Mouse (Mus musculus): ENCODE measurements around the gene Nod2. TPM values are rescaled to one million over a fixed set of nuclear protein-coding genes. Genes with fewer than 3 reads are reported as not detected.
"Not testable (repeated sequence)": the region's sequence is repeated elsewhere in the genome, so short reads cannot be mapped to it uniquely, and the experiment has no call there.

Gene Nod2
- polyA plus RNA-seq, 1 experiment from 2014 or later: 0.02 TPM

GRCm38 (mm10) chr8:88633343-88633765, 13.8 kb upstream of the Nod2 start:
- ATAC-seq (ENCODE audit: low read depth) (no peak), DNase-seq (no peak)
- no peak overlapping the region for H3K4me2 ChIP-seq
- peaks cover 5% of the 10 kb centered on the region for H3K27me3 ChIP-seq
- 51% methylated on average over 7 of the region's 7 CpGs for WGBS (ENCODE audit: insufficient replicate concordance)
- no peaks in the 10 kb centered on the region for H3K9me3 ChIP-seq (replicated peaks)
- H3K4me3 ChIP-seq (replicated peaks): no peak overlapping the region
- peaks cover 5% of the 10 kb centered on the region for H3K4me1 ChIP-seq (replicated peaks)
- H3K36me3 ChIP-seq: no peaks in the 10 kb centered on the region
- H3K27ac ChIP-seq: no peak overlapping the region
- no peak overlapping the region for H3K9ac ChIP-seq

GRCm38 (mm10) chr8:88635474-88636397, 11.4 kb upstream of the Nod2 start, which contains the start of gene Snx20:
Gene Snx20 (minus strand): TSS chr8:88636128.
- ATAC-seq (ENCODE audit: low read depth): peak; percentile 67; the same call in 1 of the 2 replicates
- Histone ChIP-seq H3K27me3 (no peaks in the 10 kb centered on the region), H3K4me1 (replicated peaks) (peaks cover 5% of the 10 kb centered on the region), H3K9ac (peak within 1 kb of the TSS; percentile 43; the same call in 1 of the 2 replicates), H3K9me3 (replicated peaks) (no peaks in the 10 kb centered on the region), H3K4me2 (peak within 1 kb of the TSS; percentile 45), H3K36me3 (no peaks in the 10 kb centered on the region), H3K4me3 (replicated peaks) (peak within 1 kb of the TSS; percentile 41), H3K27ac (no peak within 1 kb of the TSS)
- WGBS (ENCODE audit: insufficient replicate concordance): 38% methylated on average over 14 of the region's 14 CpGs
- DNase-seq: no peak

- Histone ChIP-seq H3K4me1 (replicated peaks) (peaks cover 5% of the 10 kb centered on the region), H3K4me3 (replicated peaks) (no peak overlapping the region), H3K4me2 (no peak overlapping the region), H3K27me3 (no peaks in the 10 kb centered on the region), H3K9me3 (replicated peaks) (no peaks in the 10 kb centered on the region), H3K9ac (no peak overlapping the region), H3K27ac (no peak overlapping the region), H3K36me3 (no peaks in the 10 kb centered on the region)
- DNase-seq (no peak), ATAC-seq (ENCODE audit: low read depth) (no peak)
- 50% methylated on average over 9 of the region's 9 CpGs for whole genome bisulfite sequencing (ENCODE audit: insufficient replicate concordance)
Measured at GRCm38 (mm10) chr8:88637092-88638000, 9.8 kb upstream of the Nod2 start.

- Histone ChIP-seq H3K27me3 (no peaks in the 10 kb centered on the region), H3K9me3 (replicated peaks) (no peaks in the 10 kb centered on the region), H3K4me1 (replicated peaks) (no peaks in the 10 kb centered on the region; the same call in 1 of the 2 replicates), H3K36me3 (no peaks in the 10 kb centered on the region), H3K9ac (no peak overlapping the region), H3K27ac (no peak overlapping the region), H3K4me3 (replicated peaks) (no peak overlapping the region), H3K4me2 (no peak overlapping the region)
- no peak for ATAC-seq (ENCODE audit: low read depth)
- DNase-seq: no peak
- 74% methylated on average over 3 of the region's 3 CpGs for WGBS (ENCODE audit: insufficient replicate concordance)
Measured at GRCm38 (mm10) chr8:88638908-88639307, 8.2 kb upstream of the Nod2 start.

- Histone ChIP-seq H3K4me2 (no peak overlapping the region), H3K9ac (no peak overlapping the region), H3K4me3 (replicated peaks) (no peak overlapping the region), H3K36me3 (no peaks in the 10 kb centered on the region), H3K4me1 (replicated peaks) (peaks cover 12% of the 10 kb centered on the region), H3K9me3 (replicated peaks) (no peaks in the 10 kb centered on the region), H3K27ac (no peak overlapping the region), H3K27me3 (peaks cover 5% of the 10 kb centered on the region; the same call in 1 of the 2 replicates)
- no peak for DNase-seq
- WGBS (ENCODE audit: insufficient replicate concordance): 54% methylated on average over 5 of the region's 5 CpGs
- no peak for ATAC-seq (ENCODE audit: low read depth)
Measured at GRCm38 (mm10) chr8:88642734-88643564, 4.2 kb upstream of the Nod2 start.

- Histone ChIP-seq H3K27me3 (peaks cover 9% of the 10 kb centered on the region; the same call in 1 of the 2 replicates), H3K9me3 (replicated peaks) (no peaks in the 10 kb centered on the region), H3K4me3 (replicated peaks) (no peak overlapping the region), H3K4me2 (no peak overlapping the region), H3K27ac (no peak overlapping the region), H3K9ac (no peak overlapping the region), H3K4me1 (replicated peaks) (peaks cover 13% of the 10 kb centered on the region), H3K36me3 (no peaks in the 10 kb centered on the region)
- ATAC-seq (ENCODE audit: low read depth): no peak
- DNase-seq: no peak
Measured at GRCm38 (mm10) chr8:88648322-88648721, 1.2 kb downstream of the Nod2 start.

- Histone ChIP-seq H3K27me3 (peaks cover 9% of the 10 kb centered on the region; the same call in 1 of the 2 replicates), H3K4me1 (replicated peaks) (peaks cover 13% of the 10 kb centered on the region), H3K27ac (no peak overlapping the region), H3K36me3 (no peaks in the 10 kb centered on the region), H3K9me3 (replicated peaks) (no peaks in the 10 kb centered on the region), H3K4me3 (replicated peaks) (no peak overlapping the region), H3K4me2 (no peak overlapping the region), H3K9ac (no peak overlapping the region)
- WGBS (ENCODE audit: insufficient replicate concordance): 46% methylated on average over 6 of the region's 6 CpGs
- DNase-seq (no peak), ATAC-seq (ENCODE audit: low read depth) (no peak)
Measured at GRCm38 (mm10) chr8:88650016-88650708, 3.0 kb downstream of the Nod2 start.

- not testable (repeated sequence) for H3K27me3 ChIP-seq; H3K4me2 ChIP-seq; H3K27ac ChIP-seq; ATAC-seq (ENCODE audit: low read depth); H3K4me3 ChIP-seq (replicated peaks); DNase-seq; H3K9ac ChIP-seq; H3K9me3 ChIP-seq (replicated peaks); H3K36me3 ChIP-seq
- WGBS (ENCODE audit: insufficient replicate concordance): 31% methylated on average over 4 of the region's 4 CpGs
- H3K4me1 ChIP-seq (replicated peaks): peaks cover 13% of the 10 kb centered on the region
Measured at GRCm38 (mm10) chr8:88651122-88651521, 4.0 kb downstream of the Nod2 start.

- no peak for DNase-seq
- H3K4me3 ChIP-seq (replicated peaks): no peak overlapping the region
- ATAC-seq (ENCODE audit: low read depth): no peak
- no peak overlapping the region for H3K4me2 ChIP-seq
- no peaks in the 10 kb centered on the region for H3K36me3 ChIP-seq
- no peaks in the 10 kb centered on the region for H3K27me3 ChIP-seq
- H3K27ac ChIP-seq: no peak overlapping the region
- no peaks in the 10 kb centered on the region for H3K4me1 ChIP-seq (replicated peaks)
- no peak overlapping the region for H3K9ac ChIP-seq
- H3K9me3 ChIP-seq (replicated peaks): no peaks in the 10 kb centered on the region
Measured at GRCm38 (mm10) chr8:88655334-88655733, 8.2 kb downstream of the Nod2 start.

- Histone ChIP-seq H3K36me3 (no peaks in the 10 kb centered on the region), H3K9me3 (replicated peaks) (no peaks in the 10 kb centered on the region), H3K27me3 (no peaks in the 10 kb centered on the region), H3K4me1 (replicated peaks) (no peaks in the 10 kb centered on the region), H3K4me2 (no peak overlapping the region), H3K4me3 (replicated peaks) (no peak overlapping the region), H3K9ac (no peak overlapping the region), H3K27ac (no peak overlapping the region)
- no peak for ATAC-seq (ENCODE audit: low read depth)
- 61% methylated on average over 3 of the region's 3 CpGs for WGBS (ENCODE audit: insufficient replicate concordance)
- DNase-seq: no peak
Measured at GRCm38 (mm10) chr8:88659873-88660272, 12.8 kb downstream of the Nod2 start.
